Mouse (Mus musculus) E14TG2a.4 (cell line): ENCODE results near the gene Zyx.

Experiments
- CTCF ChIP-seq: conservative IDR thresholded peaks from 2 replicates; pipeline ENCODE4 v1.5.1; 2014; ENCODE audit warnings: low read length
- NANOG ChIP-seq: IDR thresholded peaks from 2 replicates; pipeline ENCODE4 v1.6.1; 2014; ENCODE audit warnings: borderline replicate concordance, low read length, mixed read lengths
- POU5F1 ChIP-seq: IDR thresholded peaks from 2 replicates; pipeline ENCODE4 v1.6.1; 2014; ENCODE audit warnings: low read length, borderline replicate concordance

- TF ChIP-seq CTCF (no peak), POU5F1 (no peak), NANOG (no peak)
These were observed 18.5 kb upstream of the Zyx start for GRCm38 (mm10) chr6:42330946-42331345.
